Mouse (Mus musculus) adrenal gland, adult 8-10 months (tissue): Measurements from ENCODE around the gene Ift22. TPM values are rescaled to one million over a fixed set of nuclear protein-coding genes. Genes with fewer than 3 reads are reported as not detected.
"Not testable (repeated sequence)": the region's sequence is repeated elsewhere in the genome, so short reads cannot be mapped to it uniquely, and the experiment has no call there.

Source experiments
- DNase-seq: peaks from one replicate; pipeline ENCODE4 v3.0.0; 2022
- total RNA-seq, 4 experiments: library from RNA; stranded (reverse); gene quantifications; 2 replicates each; pipeline ENCODE4 v1.2.4; 2022

The Ift22 gene
- total RNA-seq, 4 experiments from 2014 or later: 30.5 to 53.5 (median 41.9) TPM

- no peak for DNase-seq
These were observed 363 bp upstream of the Ift22 start for GRCm38 (mm10) chr5:136907587-136907986.

DNA sequence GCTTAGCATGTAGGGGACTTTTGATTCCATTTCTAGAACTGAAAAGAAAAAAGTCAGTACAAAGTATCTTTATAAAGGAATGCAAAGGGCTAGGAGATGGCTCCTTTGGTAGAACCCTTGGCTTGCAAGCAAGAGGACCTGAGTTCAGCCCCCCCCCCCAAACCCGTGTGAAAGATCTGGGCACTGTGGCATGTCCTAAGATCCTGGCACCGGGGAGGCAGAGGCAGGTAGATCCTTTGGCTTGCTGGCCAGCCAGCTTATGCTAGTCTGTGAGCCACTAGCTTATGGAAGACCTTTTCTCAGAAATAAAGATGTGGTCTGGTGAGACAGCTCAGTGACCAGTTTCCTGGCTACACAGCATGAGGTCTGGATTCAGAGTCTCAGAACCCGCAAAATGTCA is 6.2 kb downstream of the Ift22 start:
- no peak for DNase-seq

DNA sequence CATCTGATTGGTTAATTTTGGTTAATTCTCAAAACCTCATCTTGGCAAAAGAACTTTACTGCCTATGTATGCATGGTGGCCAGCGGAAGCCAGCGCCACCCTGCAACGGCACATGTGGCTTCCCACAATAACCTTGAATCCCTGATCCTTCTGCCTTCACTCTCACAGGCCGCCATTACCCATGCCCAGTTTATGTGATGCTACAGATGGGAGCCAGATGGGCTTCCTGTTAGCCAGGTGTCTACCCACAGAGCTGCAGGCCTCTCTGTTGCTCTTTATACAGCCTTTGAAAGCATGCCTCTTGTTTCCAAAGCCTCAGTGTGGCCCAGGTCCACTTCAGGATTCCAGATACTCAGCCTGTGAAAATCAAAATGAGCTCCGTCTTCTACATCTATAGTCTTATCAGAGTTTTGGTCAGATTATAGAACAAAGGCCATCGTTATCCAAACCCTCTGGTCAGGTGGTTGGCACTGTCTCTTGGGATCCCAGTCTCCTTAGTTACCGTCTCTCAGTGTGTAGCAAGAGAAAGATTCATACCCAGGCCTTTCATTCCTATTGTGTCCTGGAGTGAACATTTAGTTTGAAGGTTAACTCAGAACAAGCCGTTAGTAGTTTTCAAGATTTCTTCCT is 9.8 kb downstream of the Ift22 start:
- no peak for DNase-seq

DNA sequence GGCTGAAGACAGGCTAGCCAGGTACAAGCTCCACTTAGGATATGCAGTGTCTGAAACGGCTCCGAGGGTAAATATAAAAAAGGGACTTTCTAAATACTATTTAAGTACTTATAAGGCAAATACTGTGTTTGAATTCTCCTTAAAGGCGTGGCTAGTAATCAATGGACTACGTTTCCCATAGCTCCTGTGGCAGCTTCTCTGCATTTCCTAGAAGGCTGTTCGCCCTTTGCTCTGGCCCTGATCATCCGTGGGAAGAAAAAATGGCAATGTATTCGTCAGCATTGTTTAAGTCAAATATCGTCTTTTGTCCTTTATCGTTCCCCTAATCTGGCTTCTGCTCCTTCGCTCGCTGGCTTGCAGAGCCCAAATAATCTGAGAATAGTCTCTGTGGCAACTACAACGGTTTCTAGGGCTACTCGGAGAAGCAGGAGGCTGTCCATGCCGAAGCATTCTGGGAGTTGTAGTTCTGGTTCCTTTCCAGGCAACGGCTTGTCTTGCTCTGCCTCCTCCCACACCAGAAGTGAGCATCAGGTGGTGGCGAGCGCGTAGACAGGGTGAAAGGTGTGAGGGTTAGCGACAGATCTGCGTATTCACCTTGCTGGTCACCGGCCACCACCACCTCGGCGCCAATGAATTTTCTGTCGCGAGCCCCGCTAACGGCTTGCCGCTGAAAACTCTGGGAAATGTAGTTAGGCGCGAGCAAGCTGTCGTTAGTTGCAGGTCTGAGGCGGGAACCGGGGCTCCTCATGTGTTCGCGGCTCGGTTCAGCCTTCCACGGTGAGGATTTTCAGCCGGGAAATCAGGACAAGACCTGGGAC is 10.9 kb downstream of the Ift22 start:
- DNase-seq: peak; percentile 55

DNA sequence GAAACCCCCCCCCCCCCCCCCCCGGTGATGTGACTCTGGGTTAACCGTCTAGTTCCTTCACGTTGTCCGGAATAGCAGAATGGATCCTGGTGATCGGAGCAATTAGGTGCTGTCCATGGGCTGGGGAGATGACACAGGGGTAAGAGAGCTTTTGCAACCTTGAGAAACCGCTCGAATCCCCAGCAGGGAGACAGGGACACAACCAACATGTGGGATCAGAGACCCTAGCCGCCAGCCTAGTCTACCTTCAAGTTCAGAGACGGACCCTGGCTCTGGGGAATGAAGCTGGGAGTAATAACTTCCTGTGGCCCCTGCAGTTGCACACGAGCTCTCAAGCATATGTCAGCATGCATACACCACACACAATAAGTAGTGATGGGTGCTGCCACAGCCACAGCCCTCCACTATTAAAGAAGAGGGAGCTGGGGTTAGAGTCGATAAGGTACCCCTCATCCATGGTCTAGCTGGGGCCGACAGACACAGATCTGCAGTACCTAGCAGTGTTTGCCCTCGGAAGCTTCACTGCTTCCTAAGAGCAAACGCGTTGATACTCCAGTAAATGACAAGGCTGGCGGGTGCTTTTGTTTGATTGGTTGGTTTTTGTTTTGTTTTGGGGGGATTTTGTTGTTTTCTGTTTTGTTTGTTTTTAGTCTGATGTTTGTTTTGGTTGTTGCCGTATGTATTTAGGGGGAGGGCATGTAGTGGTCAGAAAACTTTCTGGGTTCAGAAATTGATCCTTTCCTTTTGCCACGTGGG is 11.8 kb downstream of the Ift22 start:
- no peak for DNase-seq

DNA sequence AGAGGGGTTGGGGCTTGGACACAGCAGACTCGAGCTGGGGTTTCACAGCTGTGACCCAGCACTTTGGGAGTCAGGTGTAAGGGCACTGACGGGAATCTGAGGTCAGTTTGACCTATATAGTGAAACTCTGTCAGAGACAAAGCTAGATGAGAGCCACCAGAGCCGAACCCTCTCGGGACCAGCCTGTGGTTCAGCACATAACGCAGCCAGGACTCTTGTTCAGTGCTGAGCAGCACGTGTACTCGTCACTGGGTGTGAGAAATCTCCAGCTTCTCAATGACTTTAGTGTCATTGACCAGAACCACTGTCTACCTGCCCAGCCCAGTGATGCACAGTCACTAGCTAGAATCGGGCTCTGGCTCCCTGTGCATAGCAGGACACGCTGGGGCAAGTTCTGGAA is 14.9 kb downstream of the Ift22 start:
- DNase-seq: no peak

DNA sequence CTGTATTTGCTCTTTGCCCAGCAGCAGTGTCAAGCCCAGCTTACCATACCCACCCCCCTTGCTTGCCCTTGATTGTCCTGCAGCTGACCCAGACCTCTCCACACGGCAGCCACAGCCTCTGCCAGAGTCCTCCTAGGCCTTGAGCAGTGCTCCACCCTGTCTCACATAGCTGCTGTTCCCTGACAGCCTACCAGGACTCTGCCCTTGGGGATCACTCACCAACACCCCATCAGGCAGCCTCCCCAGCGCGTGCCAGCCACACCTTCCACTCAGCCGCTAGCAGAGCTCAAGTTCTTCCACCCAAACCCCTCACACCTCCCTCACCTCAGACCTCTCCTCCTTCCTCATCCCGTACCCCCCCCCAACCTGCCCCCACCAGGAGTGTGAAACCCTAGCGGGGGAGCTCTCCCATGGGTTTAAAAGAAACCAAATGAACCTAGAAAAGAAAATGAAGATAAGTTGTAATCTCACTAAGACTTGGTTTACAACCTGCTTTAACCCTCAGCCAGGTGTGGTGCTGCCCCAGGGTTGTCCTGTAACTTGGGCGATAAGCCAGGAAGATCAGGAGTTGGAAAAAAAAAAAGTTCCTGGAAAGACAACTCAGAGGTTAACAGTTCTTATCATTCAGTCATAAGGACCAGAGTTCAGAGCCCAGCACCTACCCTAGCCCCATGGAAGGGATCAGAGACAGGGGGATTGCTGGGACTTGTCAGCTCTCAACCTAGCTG is 16.0 kb downstream of the Ift22 start:
- no peak for DNase-seq

GRCm38 (mm10) chr5:136929073-136929472 is 21.1 kb downstream of the Ift22 start:
- peak; percentile 66 for DNase-seq

DNA sequence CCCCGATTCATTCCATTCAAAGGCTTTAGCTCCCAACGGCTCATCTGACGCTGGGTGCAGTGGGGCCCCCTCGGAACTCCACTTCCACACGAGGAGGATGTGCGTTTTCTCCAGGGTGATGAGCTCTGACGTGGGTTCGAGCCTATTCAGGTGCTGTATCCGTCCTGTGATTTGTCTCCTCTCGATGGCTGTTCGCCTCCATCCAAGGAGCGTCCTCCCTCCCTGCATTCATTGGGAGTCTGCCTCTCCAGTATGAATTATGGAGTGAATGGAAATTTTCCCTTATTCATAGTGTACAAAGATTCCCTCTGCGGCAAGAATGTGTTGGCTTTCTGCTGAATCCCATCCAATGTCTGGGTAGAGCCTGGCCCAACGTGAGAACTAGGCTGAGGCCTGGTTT is 23.9 kb downstream of the Ift22 start:
- DNase-seq: no peak

DNA sequence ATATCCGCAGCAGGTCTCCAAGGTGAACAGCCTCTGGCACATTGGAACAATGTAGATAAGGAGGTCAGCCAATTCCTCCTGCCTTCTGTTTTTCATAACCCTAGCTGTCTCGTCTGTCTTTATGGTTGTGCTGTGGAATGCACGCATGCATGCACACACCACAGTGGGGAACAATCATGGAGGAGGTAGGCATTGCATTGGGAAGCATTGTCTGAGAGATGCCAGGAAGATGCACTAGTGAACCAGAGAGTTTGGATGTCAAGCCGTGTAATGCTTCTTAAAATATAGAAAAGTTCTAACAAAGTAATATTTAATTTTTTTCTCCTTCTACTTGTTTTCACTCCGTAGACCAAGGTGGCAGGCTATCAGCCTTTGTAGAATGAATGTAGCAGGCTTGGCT is 25.0 kb downstream of the Ift22 start:
- no peak for DNase-seq

DNA sequence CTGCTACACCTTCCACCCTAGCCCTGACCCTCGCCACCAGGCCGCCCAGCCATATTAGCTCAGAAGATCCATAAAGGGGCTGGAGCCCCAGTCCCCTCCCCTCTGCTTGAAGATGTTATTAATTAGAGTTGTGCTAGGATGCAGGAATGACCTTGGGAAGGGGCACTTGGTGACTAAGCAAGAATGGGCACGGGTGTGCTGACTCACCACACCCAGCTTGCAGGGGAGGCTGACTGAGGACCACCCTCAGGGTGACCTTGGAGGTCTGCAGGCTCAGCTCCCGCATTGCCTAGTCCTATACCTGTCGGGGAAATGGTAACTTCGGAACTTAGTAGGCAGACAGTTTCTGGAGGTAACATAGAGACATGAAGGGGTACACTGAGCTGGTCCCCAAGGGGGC is 26.0 kb downstream of the Ift22 start:
- no peak for DNase-seq

GRCm38 (mm10) chr5:136935905-136936695 is 28.1 kb downstream of the Ift22 start:
- DNase-seq: no peak

DNA sequence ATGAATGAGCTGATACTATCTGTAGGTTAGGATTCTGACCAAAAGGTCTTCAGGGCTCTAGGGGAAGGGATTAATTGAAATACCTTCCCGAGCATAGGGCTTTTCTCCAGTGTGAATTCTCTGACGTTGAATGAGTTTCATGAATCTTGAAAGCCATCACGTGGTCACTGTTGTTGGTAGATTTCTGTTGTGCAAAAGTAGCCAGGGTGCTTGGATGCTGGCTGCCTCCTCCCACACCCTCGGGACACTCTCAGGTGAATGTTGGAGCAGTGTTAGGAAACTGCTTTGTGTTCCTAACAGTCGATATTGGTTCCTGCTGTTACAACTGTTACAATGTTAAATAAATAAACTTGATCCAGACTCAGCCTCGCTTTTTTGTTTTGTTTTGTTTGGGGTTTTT is 28.8 kb downstream of the Ift22 start:
- DNase-seq: no peak

GRCm38 (mm10) chr5:136937621-136938020 is 29.7 kb downstream of the Ift22 start:
- no peak for DNase-seq

- DNase-seq: no peak
These were observed 31.3 kb downstream of the Ift22 start for GRCm38 (mm10) chr5:136939284-136939683.

GRCm38 (mm10) chr5:136940029-136940428 is 32.1 kb downstream of the Ift22 start:
- not testable (repeated sequence) for DNase-seq

- no peak for DNase-seq
These were observed 33.1 kb downstream of the Ift22 start for GRCm38 (mm10) chr5:136940845-136941560.

GRCm38 (mm10) chr5:136942781-136943180 is 34.8 kb downstream of the Ift22 start:
- no peak for DNase-seq

DNA sequence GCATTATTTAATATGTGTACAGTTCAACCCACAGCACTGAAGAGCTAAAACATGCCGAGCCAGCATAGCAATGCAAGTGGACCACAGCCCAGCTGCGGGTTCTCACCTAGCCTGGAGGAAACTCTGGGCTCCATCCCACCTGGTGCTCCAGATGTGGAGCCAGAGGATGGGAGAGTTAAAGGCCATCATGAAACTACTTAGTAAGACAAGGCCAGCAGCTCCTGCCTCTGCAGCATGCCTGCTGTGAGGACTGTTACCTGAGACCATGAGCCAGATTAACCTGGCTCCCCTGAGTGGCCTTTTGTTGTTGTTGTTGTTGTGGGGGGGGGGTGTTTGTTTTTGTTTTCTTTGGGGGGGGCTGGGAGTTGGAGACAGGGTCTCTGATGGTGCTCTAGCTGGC is 35.4 kb downstream of the Ift22 start:
- no peak for DNase-seq

DNA sequence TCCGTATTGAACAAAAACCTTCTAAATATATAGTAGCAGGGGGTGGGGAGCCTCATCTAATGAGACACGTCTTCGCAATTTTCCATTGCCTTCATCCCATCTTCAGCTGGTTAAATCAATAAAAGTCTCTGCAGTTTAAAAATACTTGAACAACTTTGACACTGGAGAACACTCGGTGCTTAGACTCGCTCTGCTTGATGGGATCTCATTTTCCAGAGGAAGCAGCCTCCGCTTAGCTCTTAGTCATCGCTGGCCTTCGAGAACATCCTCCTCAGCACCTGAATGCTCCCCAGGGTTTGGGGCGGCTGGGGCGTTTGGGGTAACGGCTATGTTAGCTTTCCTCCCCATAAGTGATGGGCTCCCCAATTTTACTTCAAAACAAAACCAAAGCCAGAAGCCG is 37.1 kb downstream of the Ift22 start:
- DNase-seq: no peak

- no peak for DNase-seq
These were observed 39.9 kb downstream of the Ift22 start for GRCm38 (mm10) chr5:136947874-136948273.
